Mouse (Mus musculus): ENCODE results near the gene Zbtb24. TPM values are rescaled to one million over a fixed set of nuclear protein-coding genes. Genes with fewer than 3 reads are reported as not detected.

Zbtb24 gene
- polyA plus RNA-seq, 1 experiment from 2014 or later, result 19.2 TPM

- Histone ChIP-seq H3K4me2 (peak overlapping the region; percentile 83), H3K4me3 (ENCODE audit: low read depth, low read length) (peak overlapping the region; percentile 63), H3K27ac (ENCODE audit: low read depth) (peak overlapping the region; percentile 95), H3K9me3 (ENCODE audit: low read depth, low read length) (no peaks in the 10 kb centered on the region), H3K4me1 (ENCODE audit: insufficient read depth) (peaks cover 12% of the 10 kb centered on the region), H3K27me3 (ENCODE audit: insufficient read depth, low read length) (no peaks in the 10 kb centered on the region), H3K36me3 (ENCODE audit: insufficient read depth) (peaks cover 29% of the 10 kb centered on the region), H3K9ac (peak overlapping the region; percentile 76)
- WGBS, result 0% methylated on average over 9 of the region's 9 CpGs
- no peak for TF ChIP-seq CTCF (IDR thresholded peaks at IDR 0.05; ENCODE audit: low read depth)
- DNase-seq (peak; percentile 79), ATAC-seq (ENCODE audit: insufficient read depth) (peak; percentile 19; the same call in 1 of the 2 replicates)
Measured at GRCm38 (mm10) chr10:41477018-41477277, 26.8 kb downstream of the Zbtb24 start.

GRCm38 (mm10) chr10:41477278-41478181, 27.3 kb downstream of the Zbtb24 start:
- Histone ChIP-seq H3K4me2 (peak overlapping the region; percentile 83), H3K4me3 (ENCODE audit: low read depth, low read length) (peak overlapping the region; percentile 63), H3K9me3 (ENCODE audit: low read depth, low read length) (no peaks in the 10 kb centered on the region), H3K27ac (ENCODE audit: low read depth) (peak overlapping the region; percentile 95), H3K27me3 (ENCODE audit: insufficient read depth, low read length) (no peaks in the 10 kb centered on the region), H3K4me1 (ENCODE audit: insufficient read depth) (peaks cover 12% of the 10 kb centered on the region), H3K9ac (peak overlapping the region; percentile 76), H3K36me3 (ENCODE audit: insufficient read depth) (peaks cover 35% of the 10 kb centered on the region)
- peak; percentile 87 for DNase-seq
- WGBS, result 2% methylated on average over 20 of the region's 20 CpGs
- peak; percentile 80 for ATAC-seq (ENCODE audit: insufficient read depth)
- no peak for TF ChIP-seq CTCF (IDR thresholded peaks at IDR 0.05; ENCODE audit: low read depth)

- Histone ChIP-seq H3K9ac (no peak overlapping the region), H3K4me2 (no peak overlapping the region), H3K4me1 (ENCODE audit: insufficient read depth) (peaks cover 10% of the 10 kb centered on the region), H3K27me3 (ENCODE audit: insufficient read depth, low read length) (no peaks in the 10 kb centered on the region), H3K27ac (ENCODE audit: low read depth) (no peak overlapping the region), H3K36me3 (ENCODE audit: insufficient read depth) (peaks cover 59% of the 10 kb centered on the region), H3K4me3 (ENCODE audit: low read depth, low read length) (no peak overlapping the region), H3K9me3 (ENCODE audit: low read depth, low read length) (no peaks in the 10 kb centered on the region)
- no peak for DNase-seq
- WGBS, result 75% methylated on average over 3 of the region's 3 CpGs
- ATAC-seq (ENCODE audit: insufficient read depth), result no peak
- TF ChIP-seq CTCF (IDR thresholded peaks at IDR 0.05; ENCODE audit: low read depth), result no peak
Measured at GRCm38 (mm10) chr10:41479961-41480360, 29.8 kb downstream of the Zbtb24 start.

- Histone ChIP-seq H3K4me1 (ENCODE audit: insufficient read depth) (peaks cover 4% of the 10 kb centered on the region; the same call in 1 of the 2 replicates), H3K4me3 (ENCODE audit: low read depth, low read length) (no peak overlapping the region), H3K9ac (no peak overlapping the region), H3K27me3 (ENCODE audit: insufficient read depth, low read length) (no peaks in the 10 kb centered on the region), H3K36me3 (ENCODE audit: insufficient read depth) (peaks cover 72% of the 10 kb centered on the region), H3K27ac (ENCODE audit: low read depth) (no peak overlapping the region), H3K9me3 (ENCODE audit: low read depth, low read length) (no peaks in the 10 kb centered on the region), H3K4me2 (0 out of 2 replicates have a peak overlapping the region, but pooled peaks have one; percentile 7)
- WGBS, result 57% methylated on average over 33 of the region's 33 CpGs
- peak; percentile 21 for DNase-seq
- TF ChIP-seq CTCF (IDR thresholded peaks at IDR 0.05; ENCODE audit: low read depth), result no peak
- ATAC-seq (ENCODE audit: insufficient read depth), result no peak
Measured at GRCm38 (mm10) chr10:41480938-41481880, 31.0 kb downstream of the Zbtb24 start.

GRCm38 (mm10) chr10:41482446-41482845, 32.3 kb downstream of the Zbtb24 start:
- no peak for DNase-seq
- ATAC-seq (ENCODE audit: insufficient read depth), result no peak
- H3K27me3 ChIP-seq (ENCODE audit: insufficient read depth, low read length), result no peaks in the 10 kb centered on the region
- H3K9ac ChIP-seq, result no peak overlapping the region
- no peak overlapping the region for H3K4me3 ChIP-seq (ENCODE audit: low read depth, low read length)
- H3K9me3 ChIP-seq (ENCODE audit: low read depth, low read length), result no peaks in the 10 kb centered on the region
- H3K27ac ChIP-seq (ENCODE audit: low read depth), result no peak overlapping the region
- peaks cover 4% of the 10 kb centered on the region; the same call in 1 of the 2 replicates for H3K4me1 ChIP-seq (ENCODE audit: insufficient read depth)
- no peak for TF ChIP-seq CTCF (IDR thresholded peaks at IDR 0.05; ENCODE audit: low read depth)
- H3K4me2 ChIP-seq, result no peak overlapping the region
- peaks cover 84% of the 10 kb centered on the region for H3K36me3 ChIP-seq (ENCODE audit: insufficient read depth)
- 88% methylated on average over 7 of the region's 7 CpGs for WGBS

- TF ChIP-seq CTCF (IDR thresholded peaks at IDR 0.05; ENCODE audit: low read depth), result no peak
- Histone ChIP-seq H3K9ac (no peak overlapping the region), H3K9me3 (ENCODE audit: low read depth, low read length) (no peaks in the 10 kb centered on the region), H3K4me2 (no peak overlapping the region), H3K27me3 (ENCODE audit: insufficient read depth, low read length) (no peaks in the 10 kb centered on the region), H3K36me3 (ENCODE audit: insufficient read depth) (peaks cover 75% of the 10 kb centered on the region), H3K4me1 (ENCODE audit: insufficient read depth) (peaks cover 4% of the 10 kb centered on the region), H3K4me3 (ENCODE audit: low read depth, low read length) (no peak overlapping the region), H3K27ac (ENCODE audit: low read depth) (no peak overlapping the region)
- WGBS, result 85% methylated on average over 16 of the region's 16 CpGs
- DNase-seq (no peak), ATAC-seq (ENCODE audit: insufficient read depth) (no peak)
Measured at GRCm38 (mm10) chr10:41485778-41486177, 35.6 kb downstream of the Zbtb24 start.

Data from lung, embryonic 14.5 days (tissue).